Mouse (Mus musculus) kidney, postnatal 0 days (tissue): ENCODE measurements around the gene Atp6v0a4. TPM values are rescaled to one million over a fixed set of nuclear protein-coding genes. Genes with fewer than 3 reads are reported as not detected.

Experiments
- ATAC-seq: fragments of 200-750 bp; cut with Nextera tagmentation; replicated peaks from 2 replicates; pipeline ENCODE4 v1.8.0; 2017; ENCODE audit warnings: low read depth, moderate number of reproducible peaks, moderate TSS enrichment, moderate library complexity; ENCODE audit not compliant: low FRiP score
- DNase-seq: peaks from one replicate; pipeline ENCODE4 v3.0.0-alpha.2; 2016; ENCODE audit warnings: low spot score
- H3K27ac ChIP-seq: fragments of 300-500 bp; sonication (generic); 2 replicates; pipeline ENCODE4 v1.5.1; 2014; ENCODE audit warnings: mild to moderate bottlenecking
- H3K27me3 ChIP-seq: fragments of 300-500 bp; sonication (generic); 2 replicates; pipeline ENCODE4 v1.6.1; 2014; ENCODE audit warnings: low read length, mixed read lengths; ENCODE audit not compliant: insufficient read depth
- H3K36me3 ChIP-seq: fragments of 300-500 bp; sonication (generic); 2 replicates; pipeline ENCODE4 v1.6.1; 2014; ENCODE audit warnings: low read length, mixed read lengths; ENCODE audit not compliant: insufficient read depth
- H3K4me1 ChIP-seq: fragments of 300-500 bp; sonication (generic); replicated peaks from 2 replicates; pipeline ENCODE4 v1.6.1; 2014; ENCODE audit warnings: antibody characterized with exemption, low read length, mixed read lengths; ENCODE audit not compliant: insufficient read depth
- H3K4me2 ChIP-seq: fragments of 300-500 bp; sonication (generic); 2 replicates; pipeline ENCODE4 v1.6.1; 2014; ENCODE audit warnings: mild to moderate bottlenecking, low read length, moderate library complexity, mixed read lengths
- H3K4me3 ChIP-seq: fragments of 300-500 bp; sonication (generic); replicated peaks from 2 replicates; pipeline ENCODE4 v1.5.1; 2014; ENCODE audit warnings: low read depth, low read length
- H3K9ac ChIP-seq: fragments of 300-500 bp; sonication (generic); 2 replicates; pipeline ENCODE4 v1.6.1; 2014; ENCODE audit warnings: low read depth, low read length
- H3K9me3 ChIP-seq: fragments of 300-500 bp; sonication (generic); replicated peaks from 2 replicates; pipeline ENCODE4 v1.6.1; 2016; ENCODE audit warnings: low read length, inconsistent platforms, mixed read lengths
- CTCF ChIP-seq: IDR thresholded peaks from 2 replicates; pipeline ENCODE4 v1.5.1; 2016; ENCODE audit warnings: antibody characterized with exemption, low read depth, mild to moderate bottlenecking, moderate library complexity
- WGBS: fragments of 180-500 bp; shearing (Covaris S2); extraction: QIAGEN DNeasy Blood & Tissue Kit; methylation state at CpG from one replicate; pipeline ENCODE4 v1.1.7; 2014; 5-methylcytosine and 5-hydroxymethylcytosine counted together
- polyA plus RNA-seq: library from polyadenylated mRNA; unstranded; fragments of >200 nt; fragmentation: Nextera tagmentation; extraction: Ambion mirVana; gene quantifications from 2 replicates; pipeline ENCODE4 v1.2.1, GENCODE M21; 2015

The Atp6v0a4 gene
- polyA plus RNA-seq, 1 experiment from 2014 or later: 37.9 TPM

- ATAC-seq (no peak), DNase-seq (no peak)
- Histone ChIP-seq H3K36me3 (no peaks in the 10 kb centered on the region), H3K4me2 (no peak overlapping the region), H3K9me3 (no peaks in the 10 kb centered on the region), H3K27me3 (no peaks in the 10 kb centered on the region), H3K27ac (no peak overlapping the region), H3K4me3 (no peak overlapping the region), H3K9ac (no peak overlapping the region), H3K4me1 (peaks cover 3% of the 10 kb centered on the region; the same call in 1 of the 2 replicates)
- no peak; the same call in 1 of the 2 replicates for TF ChIP-seq CTCF
- WGBS: 91% methylated on average over 3 of the region's 3 CpGs
These were observed 50.8 kb downstream of the Atp6v0a4 start for GRCm38 (mm10) chr6:38073592-38073991.

- H3K27ac ChIP-seq: peak overlapping the region; percentile 82
- no peaks in the 10 kb centered on the region for H3K9me3 ChIP-seq
- no peak overlapping the region for H3K4me3 ChIP-seq
- no peak overlapping the region for H3K9ac ChIP-seq
- no peak overlapping the region for H3K4me2 ChIP-seq
- DNase-seq (peak; percentile 50), ATAC-seq (peak; percentile 96)
- peaks cover 3% of the 10 kb centered on the region; the same call in 1 of the 2 replicates for H3K4me1 ChIP-seq
- WGBS: 48% methylated on average over 5 of the region's 5 CpGs
- no peak for TF ChIP-seq CTCF
- no peaks in the 10 kb centered on the region for H3K36me3 ChIP-seq
- H3K27me3 ChIP-seq: no peaks in the 10 kb centered on the region
These were observed 52.1 kb downstream of the Atp6v0a4 start for GRCm38 (mm10) chr6:38072137-38072796.

- TF ChIP-seq CTCF: no peak
- H3K4me3 ChIP-seq: no peak overlapping the region
- no peaks in the 10 kb centered on the region for H3K36me3 ChIP-seq
- 93% methylated on average over 4 of the region's 4 CpGs for WGBS
- no peaks in the 10 kb centered on the region for H3K9me3 ChIP-seq
- no peaks in the 10 kb centered on the region for H3K27me3 ChIP-seq
- no peak overlapping the region for H3K4me2 ChIP-seq
- no peak for ATAC-seq
- H3K9ac ChIP-seq: no peak overlapping the region
- no peak for DNase-seq
- H3K4me1 ChIP-seq: peaks cover 3% of the 10 kb centered on the region; the same call in 1 of the 2 replicates
- H3K27ac ChIP-seq: no peak overlapping the region
These were observed 53.1 kb downstream of the Atp6v0a4 start for GRCm38 (mm10) chr6:38071256-38071655.

- H3K9me3 ChIP-seq: no peaks in the 10 kb centered on the region; the same call in 1 of the 2 replicates
- peak; percentile 91 for TF ChIP-seq CTCF
These were observed 58.2 kb downstream of the Atp6v0a4 start for GRCm38 (mm10) chr6:38066215-38066614.

GRCm38 (mm10) chr6:38065501-38066122 is 58.8 kb downstream of the Atp6v0a4 start:
- no peak overlapping the region for H3K4me2 ChIP-seq

More at GRCm38 (mm10) chr6:38066215-38066614, 58.2 kb downstream of the Atp6v0a4 start:
- Histone ChIP-seq H3K27ac (no peak overlapping the region), H3K4me1 (no peaks in the 10 kb centered on the region), H3K9ac (no peak overlapping the region), H3K27me3 (no peaks in the 10 kb centered on the region), H3K4me3 (no peak overlapping the region), H3K36me3 (no peaks in the 10 kb centered on the region), H3K4me2 (no peak overlapping the region)
- ATAC-seq: peak; percentile 79; the same call in 1 of the 2 replicates
- WGBS: 3% methylated on average over 5 of the region's 5 CpGs
- DNase-seq: peak; percentile 91

GRCm38 (mm10) chr6:38065122-38065500 is 59.3 kb downstream of the Atp6v0a4 start:
- Histone ChIP-seq H3K4me3 (no peak overlapping the region), H3K4me2 (no peak overlapping the region), H3K9me3 (no peaks in the 10 kb centered on the region; the same call in 1 of the 2 replicates), H3K9ac (no peak overlapping the region), H3K27ac (no peak overlapping the region), H3K4me1 (no peaks in the 10 kb centered on the region), H3K27me3 (no peaks in the 10 kb centered on the region), H3K36me3 (no peaks in the 10 kb centered on the region)
- TF ChIP-seq CTCF: no peak
- ATAC-seq (no peak), DNase-seq (no peak)
- 52% methylated on average over 3 of the region's 3 CpGs for WGBS

More at GRCm38 (mm10) chr6:38065501-38066122, 58.8 kb downstream of the Atp6v0a4 start:
- Histone ChIP-seq H3K36me3 (no peaks in the 10 kb centered on the region), H3K9me3 (no peaks in the 10 kb centered on the region; the same call in 1 of the 2 replicates), H3K27ac (no peak overlapping the region), H3K4me1 (no peaks in the 10 kb centered on the region), H3K27me3 (no peaks in the 10 kb centered on the region), H3K9ac (no peak overlapping the region), H3K4me3 (no peak overlapping the region)
- 67% methylated on average over 11 of the region's 11 CpGs for WGBS
- ATAC-seq (no peak; the same call in 1 of the 2 replicates), DNase-seq (no peak)
- TF ChIP-seq CTCF: no peak
